Mouse (Mus musculus) T-helper 17 cell (primary cell): ENCODE measurements around the gene Tedc1.

Source experiments
- in situ Hi-C, 2 experiments: fragments of 300-600 bp; cut with MboI, MseI; formaldehyde crosslinking; loops; 1 replicate in 1 of 2; 2 replicates in 1 of 2; pipeline ENCODE4 v1.15.1; 2025; ENCODE audit warnings: high pct_unique_total_duplicates in 2 of 2

Gene Tedc1

GRCm38 (mm10) chr12:113155887-113156539 lies at the start of gene Tedc1:
Gene Tedc1 (plus strand): TSS chr12:113156421.
- in situ Hi-C loops = no loop called here

- in situ Hi-C loops = no loop called here
Observed at GRCm38 (mm10) chr12:113107431-113108124, 48.6 kb upstream of the Tedc1 start.

GRCm38 (mm10) chr12:113108528-113109283 lies 47.5 kb upstream of the Tedc1 start:
- in situ Hi-C loops = no loop called here

- in situ Hi-C loops = no loop called here
Observed at GRCm38 (mm10) chr12:113109801-113110200, 46.4 kb upstream of the Tedc1 start.

- in situ Hi-C loops = no loop called here
Observed at GRCm38 (mm10) chr12:113114141-113114540, 42.1 kb upstream of the Tedc1 start.

GRCm38 (mm10) chr12:113114856-113115538 lies 41.2 kb upstream of the Tedc1 start:
- in situ Hi-C loops = no loop called here

GRCm38 (mm10) chr12:113119516-113120410 lies 36.5 kb upstream of the Tedc1 start:
- in situ Hi-C loops = no loop called here

GRCm38 (mm10) chr12:113124726-113125125 lies 31.5 kb upstream of the Tedc1 start:
- in situ Hi-C loops = no loop called here

GRCm38 (mm10) chr12:113130732-113131131 lies 25.5 kb upstream of the Tedc1 start:
- in situ Hi-C loops = no loop called here

GRCm38 (mm10) chr12:113131601-113132000 lies 24.6 kb upstream of the Tedc1 start:
- in situ Hi-C loops = no loop called here

- in situ Hi-C loops = no loop called here
Observed at GRCm38 (mm10) chr12:113132567-113132966, 23.7 kb upstream of the Tedc1 start.

GRCm38 (mm10) chr12:113133260-113133659 lies 23.0 kb upstream of the Tedc1 start:
- in situ Hi-C loops = no loop called here

- in situ Hi-C loops = no loop called here
Observed at GRCm38 (mm10) chr12:113133861-113134403, 22.3 kb upstream of the Tedc1 start.

- in situ Hi-C loops = no loop called here
Observed at GRCm38 (mm10) chr12:113134502-113134901, 21.7 kb upstream of the Tedc1 start.

- in situ Hi-C loops = no loop called here
Observed at GRCm38 (mm10) chr12:113135401-113135800, 20.8 kb upstream of the Tedc1 start.

GRCm38 (mm10) chr12:113136492-113137020 lies 19.7 kb upstream of the Tedc1 start:
- in situ Hi-C loops = no loop called here

GRCm38 (mm10) chr12:113137260-113138213 lies 18.7 kb upstream of the Tedc1 start:
- in situ Hi-C loops = no loop called here

GRCm38 (mm10) chr12:113138291-113138690 lies 17.9 kb upstream of the Tedc1 start:
- in situ Hi-C loops = no loop called here
